In the genomic region with DNA sequence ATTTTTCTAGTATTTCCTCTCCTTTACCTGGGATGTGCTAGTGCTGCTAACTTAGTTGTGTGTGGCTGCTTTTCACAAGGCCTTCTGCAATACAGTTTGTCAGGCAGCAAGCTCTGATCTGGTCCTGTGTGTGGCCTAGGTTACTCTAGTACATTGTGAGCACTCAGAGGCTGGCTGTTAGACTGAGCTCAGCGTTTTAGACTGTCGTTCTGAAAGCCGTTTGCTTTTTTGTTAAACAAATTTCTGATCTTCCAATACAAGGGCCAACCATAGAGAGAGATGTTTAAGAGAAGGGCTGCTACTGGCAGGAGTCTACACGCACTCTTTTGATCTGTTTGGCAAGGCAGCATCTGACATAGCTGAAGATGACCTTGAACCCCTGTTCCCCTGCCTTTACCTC, we compare ENCODE assay signal across 14 mouse cellular contexts. TPM values are rescaled to one million over a fixed set of nuclear protein-coding genes. Genes with fewer than 3 reads are reported as not detected.
A peak's percentile ranks its signal among the peaks of the same experiment; 100 is the strongest.
DNase-seq lines count a peak whose midpoint lies in the region; ATAC-seq lines count a peak whose summit lies in the region.
"Had no signal": no experiment of that assay in that cellular context is flagged by ENCODE, and none has a peak within 500 bp of the region (broad histone marks: within the 10 kb centered on the region; RNA-seq: fewer than 3 reads in every experiment).

No protein-coding gene starts in this region.

- H3K4me3 ChIP-seq in heart, embryonic 15.5 days: no peak overlapping the region
- H3K4me3 ChIP-seq in liver, embryonic 13.5 days (replicated peaks): no peak overlapping the region

- H3K27me3 ChIP-seq in heart, embryonic 15.5 days: no peaks in the 10 kb centered on the region
- no peaks in the 10 kb centered on the region for H3K27me3 ChIP-seq in liver, embryonic 13.5 days
- H3K27me3 ChIP-seq: megakaryocyte, embryonic 14.5 days had no signal

- WGBS in heart, embryonic 15.5 days: 80% methylated on average over 4 of the region's 4 CpGs
- 67% methylated on average over 4 of the region's 4 CpGs for WGBS in liver, embryonic 13.5 days (ENCODE audit: insufficient replicate concordance)

- no peak overlapping the region for H3K27ac ChIP-seq in heart, embryonic 15.5 days
- no peak overlapping the region for H3K27ac ChIP-seq in liver, embryonic 13.5 days

- intact Hi-C loops in heart, postnatal 25 days (cut with DNase I): loop anchor here (2.0 to 10.0 kb wide), 3 partner anchors 237 to 462 kb away; partner anchors contain the start of gene Ssx2ip

- peak overlapping the region; percentile 81; the same call in 1 of the 2 replicates for H3K4me2 ChIP-seq in heart, embryonic 15.5 days
- peak overlapping the region; percentile 96 for H3K4me2 ChIP-seq in liver, embryonic 13.5 days

- H3K4me1 ChIP-seq in heart, embryonic 15.5 days (replicated peaks): peaks cover 36% of the 10 kb centered on the region
- peaks cover 54% of the 10 kb centered on the region for H3K4me1 ChIP-seq in liver, embryonic 13.5 days (replicated peaks)

- H3K36me3 ChIP-seq in heart, embryonic 15.5 days: peaks cover 23% of the 10 kb centered on the region
- H3K36me3 ChIP-seq in liver, embryonic 13.5 days: peaks cover 28% of the 10 kb centered on the region

- ATAC-seq in heart, embryonic 15.5 days (replicated peaks; ENCODE audit: insufficient number of reproducible peaks, insufficient read depth, low FRiP score, low read depth): no peak
- no peak for ATAC-seq in liver, embryonic 13.5 days (ENCODE audit: low read depth)
- ATAC-seq: activated CD4-positive, CD25-positive, alpha-beta regulatory T cell, adult 4 months had no signal

- DNase-seq in heart, postnatal 25 days (ENCODE audit: low spot score): no peak
- DNase-seq in A20 (ENCODE audit: low read depth, low spot score): peak; percentile 56
- peak; percentile 37 for DNase-seq in ES-CJ7 (ENCODE audit: low read depth, low spot score)
- no peak for DNase-seq in liver, embryonic 13.5 days
- DNase-seq in spleen, postnatal 36 days (ENCODE audit: low spot score in 2 of 2): no peak
- DNase-seq in lung, postnatal 36 days: no peak
- no peak for DNase-seq in right cerebral cortex, postnatal 10 days (ENCODE audit: low spot score in 2 of 2)
- DNase-seq: cerebellum, adult 9-11 months; kidney, adult 11 months; lung, adult 2 months; thymus, adult 18-20 months had no signal

- no peak overlapping the region for H3K9ac ChIP-seq in heart, embryonic 15.5 days
- H3K9ac ChIP-seq in liver, embryonic 13.5 days: 0 out of 2 replicates have a peak overlapping the region, but pooled peaks have one; percentile 92

- no peaks in the 10 kb centered on the region for H3K9me3 ChIP-seq in heart, embryonic 15.5 days (replicated peaks)
- no peaks in the 10 kb centered on the region for H3K9me3 ChIP-seq in liver, embryonic 13.5 days (replicated peaks)
- H3K9me3 ChIP-seq: megakaryocyte, embryonic 14.5 days had no signal

RNA-seq across cellular contexts. Expression of gene 2410004B18Rik, which starts 2.2 kb away (rescaled TPM):
- 39.3 and 45.4 TPM in 2 replicates for polyA plus RNA-seq in heart, embryonic 15.5 days (2015; fragmentation: Nextera tagmentation; extraction: Ambion mirVana)
- 10 to 100 TPM; 16.8 to 18.1 TPM for total RNA-seq in heart, postnatal 25 days (2021)
- polyA plus RNA-seq in liver, embryonic 13.5 days (2015; fragmentation: Nextera tagmentation; extraction: Ambion mirVana): 20.6 and 25.4 TPM in 2 replicates

RNA-seq across cellular contexts. Expression of gene Bcl10, which starts 17.4 kb away (rescaled TPM):
- polyA plus RNA-seq in heart, embryonic 15.5 days (2015; fragmentation: Nextera tagmentation; extraction: Ambion mirVana): 38.2 and 38.5 TPM in 2 replicates
- 10 to 100 TPM; 18.1 to 20.4 TPM for total RNA-seq in heart, postnatal 25 days (2021)
- 21.4 and 24.8 TPM in 2 replicates for polyA plus RNA-seq in liver, embryonic 13.5 days (2015; fragmentation: Nextera tagmentation; extraction: Ambion mirVana)

RNA-seq across cellular contexts. Expression of gene Syde2, which starts 47.7 kb away (rescaled TPM):
- 8.3 and 8.6 TPM in 2 replicates for polyA plus RNA-seq in heart, embryonic 15.5 days (2015; fragmentation: Nextera tagmentation; extraction: Ambion mirVana)
- total RNA-seq in heart, postnatal 25 days (2021): 10 to 100 TPM; 18.1 to 21.5 TPM
- 0.35 and 0.63 TPM in 2 replicates for polyA plus RNA-seq in liver, embryonic 13.5 days (2015; fragmentation: Nextera tagmentation; extraction: Ambion mirVana)
- polyA plus RNA-seq: activated CD4-positive, CD25-positive, alpha-beta regulatory T cell, adult 4 months had no signal

Comparison
In these comparisons a context has a peak if more than half of its experiments do, and no peak if none do; other contexts are left out.
1. DNase-seq: peak in A20 (single experiment) and ES-CJ7 (single experiment); none in heart, postnatal 25 days (single experiment), liver, embryonic 13.5 days (single experiment), spleen, postnatal 36 days (0 of 2), lung, postnatal 36 days (single experiment) and right cerebral cortex, postnatal 10 days (0 of 2).